Mouse (Mus musculus) ES-E14 (cell line): Measurements from ENCODE around the gene Gm5244. TPM values are rescaled to one million over a fixed set of nuclear protein-coding genes. Genes with fewer than 3 reads are reported as not detected.

Experiments
- DNase-seq: peaks from one replicate; pipeline ENCODE4 v3.0.0-alpha.2; 2013; ENCODE audit warnings: low read depth, low spot score
- H3K27ac ChIP-seq: 2 replicates; pipeline ENCODE4 v1.5.1; 2012; ENCODE audit warnings: low read depth, mild to moderate bottlenecking, low read length, moderate library complexity, mixed read lengths; ENCODE audit not compliant: poor library complexity, insufficient read depth, severe bottlenecking
- H3K36me3 ChIP-seq: 2 replicates; pipeline ENCODE4 v1.6.1; 2012; ENCODE audit warnings: mild to moderate bottlenecking, low read length, moderate library complexity, mixed read lengths; ENCODE audit not compliant: control insufficient read depth, poor library complexity, insufficient read depth, severe bottlenecking
- H3K4me1 ChIP-seq, 2 experiments: fragments of 150-350 bp in 1 of 2; sonication (generic) in 1 of 2; 2 replicates each; pipeline ENCODE4 v1.6.1; 2012; ENCODE audit warnings: low read length in 2 of 2, mild to moderate bottlenecking in 1 of 2, mixed read lengths in 1 of 2; ENCODE audit not compliant: control insufficient read depth in 2 of 2, insufficient read depth in 2 of 2, poor library complexity in 1 of 2
- H3K4me3 ChIP-seq, 2 experiments: fragments of 150-350 bp in 1 of 2; sonication (generic) in 1 of 2; 2 replicates each; pipeline ENCODE4 v1.5.1; 2012; ENCODE audit warnings: low read length in 2 of 2, low read depth in 1 of 2, mild to moderate bottlenecking in 1 of 2, mixed read lengths in 1 of 2; ENCODE audit not compliant: insufficient read depth in 1 of 2, poor library complexity in 1 of 2, severe bottlenecking in 1 of 2
- H3K9ac ChIP-seq: 2 replicates; pipeline ENCODE4 v1.6.1; 2012; ENCODE audit warnings: low read depth, mild to moderate bottlenecking, low read length, mixed read lengths; ENCODE audit not compliant: poor library complexity, insufficient read depth, severe bottlenecking
- H3K9me3 ChIP-seq: fragments of 150-350 bp; sonication (generic); 2 replicates; pipeline ENCODE4 v1.6.1; 2012; ENCODE audit warnings: low read depth, mild to moderate bottlenecking, low read length; ENCODE audit not compliant: control insufficient read depth, insufficient read depth
- CHD2 ChIP-seq: IDR thresholded peaks from 2 replicates; pipeline ENCODE4 v1.6.1; 2014; ENCODE audit warnings: mild to moderate bottlenecking, low read depth, low read length, inconsistent platforms
- HCFC1 ChIP-seq: IDR thresholded peaks from 2 replicates; pipeline ENCODE4 v1.6.1; 2012; ENCODE audit warnings: low read length, inconsistent platforms, borderline replicate concordance; ENCODE audit not compliant: insufficient read depth
- MAFK ChIP-seq: IDR thresholded peaks from 2 replicates; pipeline ENCODE4 v1.6.1; 2014; ENCODE audit warnings: mild to moderate bottlenecking, low read depth, low read length, inconsistent platforms; ENCODE audit not compliant: insufficient read depth
- ZC3H11A ChIP-seq: IDR thresholded peaks from 2 replicates; pipeline ENCODE4 v1.6.1; 2012; ENCODE audit warnings: low read depth, mild to moderate bottlenecking, inconsistent platforms, low read length, borderline replicate concordance
- ZNF384 ChIP-seq: IDR thresholded peaks from 2 replicates; pipeline ENCODE4 v1.6.1; 2012; ENCODE audit warnings: low read depth, low read length, inconsistent platforms
- in situ Hi-C, 2 experiments: fragments of 600-800 bp; cut with MboI; formaldehyde crosslinking; loops; one replicate each; pipeline ENCODE4 v1.15.1; 2025; ENCODE audit warnings: low sequenced_read_pairs in 2 of 2, inconsistent platforms in 1 of 2; ENCODE audit not compliant: unreplicated experiment in 2 of 2
- total RNA-seq: library from RNA; depleted of rRNA; stranded (reverse); fragments of 300-350 nt; gene quantifications from 2 replicates; pipeline ENCODE4 v1.2.3, GENCODE M21; 2012

Gm5244 gene
- total RNA-seq, 1 experiment = not detected

GRCm38 (mm10) chr19:12812644-12813364 is 33.7 kb upstream of the Gm5244 start:
- in situ Hi-C loops = no loop called here
- H3K9ac ChIP-seq = no peak overlapping the region
- H3K27ac ChIP-seq = no peak overlapping the region
- no peaks in the 10 kb centered on the region for H3K9me3 ChIP-seq
- no peaks in the 10 kb centered on the region for H3K4me1 ChIP-seq
- H3K4me3 ChIP-seq = no peak overlapping the region
- no peak for DNase-seq
- no peaks in the 10 kb centered on the region for H3K36me3 ChIP-seq
- no peak for TF ChIP-seq MAFK
- no peak for TF ChIP-seq HCFC1
- no peak for TF ChIP-seq ZNF384
- TF ChIP-seq CHD2 = no peak
- TF ChIP-seq ZC3H11A = no peak

GRCm38 (mm10) chr19:12813883-12814282 is 32.6 kb upstream of the Gm5244 start:
- DNase-seq = no peak
- TF ChIP-seq HCFC1 (no peak), ZNF384 (no peak), CHD2 (no peak), MAFK (no peak), ZC3H11A (no peak)
- in situ Hi-C loops = no loop called here

GRCm38 (mm10) chr19:12818507-12818906 is 28.0 kb upstream of the Gm5244 start:
- H3K4me3 ChIP-seq = no peak overlapping the region
- no peaks in the 10 kb centered on the region for H3K4me1 ChIP-seq
- no peak for DNase-seq
- H3K36me3 ChIP-seq = no peaks in the 10 kb centered on the region
- H3K27ac ChIP-seq = no peak overlapping the region
- no peak for TF ChIP-seq CHD2
- no peak for TF ChIP-seq HCFC1
- TF ChIP-seq ZNF384 = no peak
- TF ChIP-seq MAFK = no peak
- TF ChIP-seq ZC3H11A = no peak
- in situ Hi-C loops = no loop called here
- H3K9ac ChIP-seq = no peak overlapping the region
- H3K9me3 ChIP-seq = no peaks in the 10 kb centered on the region

More at GRCm38 (mm10) chr19:12813883-12814282, 32.6 kb upstream of the Gm5244 start:
- Histone ChIP-seq H3K36me3 (no peaks in the 10 kb centered on the region), H3K27ac (no peak overlapping the region), H3K4me1 (no peaks in the 10 kb centered on the region), H3K9ac (no peak overlapping the region), H3K9me3 (no peaks in the 10 kb centered on the region), H3K4me3 (no peak overlapping the region)

- DNase-seq = no peak
- TF ChIP-seq ZC3H11A = no peak
- no peak for TF ChIP-seq ZNF384
- TF ChIP-seq MAFK = no peak
- TF ChIP-seq HCFC1 = no peak
- no peak for TF ChIP-seq CHD2
These were observed 26.1 kb upstream of the Gm5244 start for GRCm38 (mm10) chr19:12820383-12820782.

More at GRCm38 (mm10) chr19:12820383-12820782, 26.1 kb upstream of the Gm5244 start:
- Histone ChIP-seq H3K27ac (no peak overlapping the region), H3K9ac (no peak overlapping the region), H3K4me3 (no peak overlapping the region), H3K36me3 (no peaks in the 10 kb centered on the region), H3K9me3 (no peaks in the 10 kb centered on the region), H3K4me1 (no peaks in the 10 kb centered on the region)
- in situ Hi-C loops = loop anchor here in 1 of 2 experiments (10.0 kb wide), 1 partner anchor 306 kb away; no protein-coding TSS in a partner anchor
